8 mouse cellular contexts compared by ENCODE assay signal in genomic region chr9:30448459-30448858, GRCm38 (mm10). TPM values are rescaled to one million over a fixed set of nuclear protein-coding genes. Genes with fewer than 3 reads are reported as not detected.
A peak's percentile ranks its signal among the peaks of the same experiment; 100 is the strongest.
DNase-seq lines count a peak whose midpoint lies in the region; ATAC-seq and TF ChIP-seq lines count a peak whose summit lies in the region.

No protein-coding gene starts in this region.

- H3K27me3 ChIP-seq in heart, adult 2 months (ENCODE audit: control insufficient read depth, insufficient read depth, low read length), result no peaks in the 10 kb centered on the region
- H3K27me3 ChIP-seq in heart, embryonic 12.5 days (replicated peaks), result no peaks in the 10 kb centered on the region
- H3K27me3 ChIP-seq in embryonic facial prominence, embryonic 12.5 days, result no peaks in the 10 kb centered on the region
- no peaks in the 10 kb centered on the region for H3K27me3 ChIP-seq in lung, embryonic 14.5 days (ENCODE audit: insufficient read depth, low read length)
- no peaks in the 10 kb centered on the region for H3K27me3 ChIP-seq in stomach, postnatal 0 days (ENCODE audit: control insufficient read depth, insufficient read depth, low read length)

- intact Hi-C loops in heart, adult 2 months (cut with DNase I), result loop anchor here (1.0 to 10.0 kb wide), 3 partner anchors 32 to 636 kb away; no protein-coding TSS in a partner anchor

- no peak overlapping the region for H3K4me2 ChIP-seq in heart, embryonic 12.5 days
- H3K4me2 ChIP-seq in embryonic facial prominence, embryonic 12.5 days (replicated peaks), result no peak overlapping the region
- H3K4me2 ChIP-seq in lung, embryonic 14.5 days, result no peak overlapping the region
- no peak overlapping the region for H3K4me2 ChIP-seq in stomach, postnatal 0 days (replicated peaks; ENCODE audit: low read depth)

- peak; percentile 82 for TF ChIP-seq CTCF in heart, adult 2 months (IDR thresholded peaks at IDR 0.05)
- TF ChIP-seq CTCF in lung, embryonic 14.5 days (IDR thresholded peaks at IDR 0.05; ENCODE audit: low read depth), result peak; percentile 57
- peak; percentile 75 for TF ChIP-seq CTCF in stomach, postnatal 0 days (IDR thresholded peaks at IDR 0.05; ENCODE audit: low read depth)

- peaks cover 2% of the 10 kb centered on the region; the same call in 1 of the 2 replicates for H3K4me1 ChIP-seq in heart, adult 2 months (ENCODE audit: control insufficient read depth, insufficient read depth, low read length)
- peaks cover 10% of the 10 kb centered on the region; the same call in 1 of the 2 replicates for H3K4me1 ChIP-seq in heart, embryonic 12.5 days (replicated peaks)
- no peaks in the 10 kb centered on the region for H3K4me1 ChIP-seq in embryonic facial prominence, embryonic 12.5 days
- H3K4me1 ChIP-seq in lung, embryonic 14.5 days (ENCODE audit: insufficient read depth), result peaks cover 2% of the 10 kb centered on the region; the same call in 1 of the 2 replicates
- H3K4me1 ChIP-seq in stomach, postnatal 0 days (replicated peaks; ENCODE audit: control insufficient read depth, insufficient read depth), result no peaks in the 10 kb centered on the region

- TF ChIP-seq EP300 in heart, adult 2 months (IDR thresholded peaks at IDR 0.05; ENCODE audit: insufficient read depth, low read depth, low read length), result no peak
- no peak for TF ChIP-seq EP300 in stomach, postnatal 0 days (optimal IDR thresholded peaks at IDR 0.05)

- no peaks in the 10 kb centered on the region for H3K79me2 ChIP-seq in heart, adult 2 months (replicated peaks; ENCODE audit: control insufficient read depth, insufficient read depth, low read length)

- ATAC-seq in heart, embryonic 12.5 days (ENCODE audit: insufficient number of reproducible peaks, low FRiP score), result no peak
- 0 out of 2 replicates have a peak, but pooled peaks have one; percentile 22 for ATAC-seq in embryonic facial prominence, embryonic 12.5 days (ENCODE audit: insufficient number of reproducible peaks, insufficient read depth, low FRiP score, low TSS enrichment)
- ATAC-seq in lung, embryonic 14.5 days (ENCODE audit: insufficient read depth), result no peak
- ATAC-seq in stomach, postnatal 0 days (ENCODE audit: low FRiP score, low TSS enrichment), result peak; percentile 26; the same call in 1 of the 2 replicates

- whole genome bisulfite sequencing in heart, adult 2 months, result 31% methylated on average over 4 of the region's 4 CpGs
- WGBS in heart, embryonic 12.5 days, result 52% methylated on average over 4 of the region's 4 CpGs
- 46% methylated on average over 4 of the region's 4 CpGs for WGBS in embryonic facial prominence, embryonic 12.5 days
- 37% methylated on average over 4 of the region's 4 CpGs for WGBS in lung, embryonic 14.5 days
- WGBS in stomach, postnatal 0 days, result 40% methylated on average over 4 of the region's 4 CpGs

- peak in 1 of 2 experiments; percentile 31 for DNase-seq in heart, adult 2 months
- DNase-seq in thymus, postnatal 14 days, result peak; percentile 6
- no peak for DNase-seq in thymus, postnatal 10 days (ENCODE audit: low spot score in 2 of 2)
- DNase-seq in lung, embryonic 14.5 days, result peak; percentile 80
- DNase-seq in stomach, postnatal 0 days (ENCODE audit: low spot score), result no peak
- DNase-seq in gastrocnemius, postnatal 4 days (ENCODE audit: low spot score in 2 of 2), result no peak

- H3K9ac ChIP-seq in heart, adult 2 months (ENCODE audit: low read depth, low read length), result no peak overlapping the region
- H3K9ac ChIP-seq in heart, embryonic 12.5 days, result no peak overlapping the region
- H3K9ac ChIP-seq in embryonic facial prominence, embryonic 12.5 days, result no peak overlapping the region
- no peak overlapping the region for H3K9ac ChIP-seq in lung, embryonic 14.5 days
- H3K9ac ChIP-seq in stomach, postnatal 0 days (ENCODE audit: low read length), result no peak overlapping the region

- H3K9me3 ChIP-seq in heart, embryonic 12.5 days (replicated peaks), result no peaks in the 10 kb centered on the region
- no peaks in the 10 kb centered on the region for H3K9me3 ChIP-seq in embryonic facial prominence, embryonic 12.5 days
- H3K9me3 ChIP-seq in lung, embryonic 14.5 days (ENCODE audit: low read depth, low read length), result no peaks in the 10 kb centered on the region
- no peaks in the 10 kb centered on the region for H3K9me3 ChIP-seq in stomach, postnatal 0 days (ENCODE audit: control insufficient read depth, low read length)

- H3K36me3 ChIP-seq in heart, adult 2 months (ENCODE audit: control insufficient read depth, insufficient read depth, low read length), result peaks cover 7% of the 10 kb centered on the region
- H3K36me3 ChIP-seq in heart, embryonic 12.5 days, result peaks cover 62% of the 10 kb centered on the region
- H3K36me3 ChIP-seq in embryonic facial prominence, embryonic 12.5 days, result peaks cover 51% of the 10 kb centered on the region
- peaks cover 32% of the 10 kb centered on the region for H3K36me3 ChIP-seq in lung, embryonic 14.5 days (ENCODE audit: insufficient read depth)
- peaks cover 4% of the 10 kb centered on the region; the same call in 1 of the 2 replicates for H3K36me3 ChIP-seq in stomach, postnatal 0 days (ENCODE audit: control insufficient read depth, insufficient read depth, low read length)

- no peak overlapping the region for H3K4me3 ChIP-seq in heart, adult 2 months
- no peak overlapping the region for H3K4me3 ChIP-seq in heart, embryonic 12.5 days
- no peak overlapping the region for H3K4me3 ChIP-seq in embryonic facial prominence, embryonic 12.5 days
- no peak overlapping the region for H3K4me3 ChIP-seq in lung, embryonic 14.5 days (ENCODE audit: low read depth, low read length)
- H3K4me3 ChIP-seq in stomach, postnatal 0 days (ENCODE audit: low read depth, low read length), result no peak overlapping the region

- H3K27ac ChIP-seq in heart, adult 2 months, result no peak overlapping the region
- H3K27ac ChIP-seq in heart, embryonic 12.5 days (ENCODE audit: poor library complexity, severe bottlenecking), result no peak overlapping the region
- H3K27ac ChIP-seq in embryonic facial prominence, embryonic 12.5 days, result no peak overlapping the region
- H3K27ac ChIP-seq in lung, embryonic 14.5 days (ENCODE audit: low read depth), result no peak overlapping the region
- H3K27ac ChIP-seq in stomach, postnatal 0 days (replicated peaks), result no peak overlapping the region

- TF ChIP-seq POLR2A in heart, adult 2 months (IDR thresholded peaks at IDR 0.05; ENCODE audit: insufficient read depth, low read depth, low read length), result no peak

RNA-seq across cellular contexts. Expression of gene Snx19, which starts 21.6 kb away (rescaled TPM):
- 10 to 100 TPM; 26.1 to 27.1 TPM for total RNA-seq in heart, adult 2 months (2021)
- polyA plus RNA-seq in heart, adult 2 months (2012; rRNA removed), result 12.9 and 22.1 TPM in 2 replicates
- polyA plus RNA-seq in heart, embryonic 12.5 days (2016; fragmentation: Nextera tagmentation; extraction: Ambion mirVana), result 21.4 and 22.2 TPM in 2 replicates
- 25.1 and 25.2 TPM in 2 replicates for polyA plus RNA-seq in embryonic facial prominence, embryonic 12.5 days (2016; fragmentation: Nextera tagmentation; extraction: Ambion mirVana)
- 21.1 and 23.0 TPM in 2 replicates for polyA plus RNA-seq in lung, embryonic 14.5 days (2014; fragmentation: Nextera tagmentation; extraction: Ambion mirVana)
- 6.7 and 7.4 TPM in 2 replicates for polyA plus RNA-seq in stomach, postnatal 0 days (2015; fragmentation: Nextera tagmentation; extraction: Ambion mirVana)
- 10 to 100 TPM; 20.4 TPM for total RNA-seq in gastrocnemius, postnatal 4 days (2021)

Comparison
In these comparisons a context has a peak if more than half of its experiments do, and no peak if none do; other contexts are left out.
1. DNase-seq: peak in thymus, postnatal 14 days (single experiment) and lung, embryonic 14.5 days (single experiment); none in thymus, postnatal 10 days (0 of 2), stomach, postnatal 0 days (single experiment) and gastrocnemius, postnatal 4 days (0 of 2).
2. ATAC-seq: peak in embryonic facial prominence, embryonic 12.5 days (single experiment) and stomach, postnatal 0 days (single experiment); none in heart, embryonic 12.5 days (single experiment) and lung, embryonic 14.5 days (single experiment).
3. Peak in every context shown above with its lines, with median percentiles within 50 percentile points of each other: CTCF ChIP-seq.